Mouse (Mus musculus) ES-E14 (cell line): ENCODE results near the gene Stk40. TPM values are rescaled to one million over a fixed set of nuclear protein-coding genes. Genes with fewer than 3 reads are reported as not detected.
A peak's percentile ranks its signal among the peaks of the same experiment; 100 is the strongest.

Source experiments
- DNase-seq: peaks from one replicate; pipeline ENCODE4 v3.0.0-alpha.2; 2013; ENCODE audit warnings: low read depth, low spot score
- H3K27ac ChIP-seq: 2 replicates; pipeline ENCODE4 v1.5.1; 2012; ENCODE audit warnings: low read depth, mild to moderate bottlenecking, low read length, moderate library complexity, mixed read lengths; ENCODE audit not compliant: poor library complexity, insufficient read depth, severe bottlenecking
- H3K36me3 ChIP-seq: 2 replicates; pipeline ENCODE4 v1.6.1; 2012; ENCODE audit warnings: mild to moderate bottlenecking, low read length, moderate library complexity, mixed read lengths; ENCODE audit not compliant: control insufficient read depth, poor library complexity, insufficient read depth, severe bottlenecking
- H3K4me1 ChIP-seq, 2 experiments: fragments of 150-350 bp in 1 of 2; sonication (generic) in 1 of 2; 2 replicates each; pipeline ENCODE4 v1.6.1; 2012; ENCODE audit warnings: low read length in 2 of 2, mild to moderate bottlenecking in 1 of 2, mixed read lengths in 1 of 2; ENCODE audit not compliant: control insufficient read depth in 2 of 2, insufficient read depth in 2 of 2, poor library complexity in 1 of 2
- H3K4me3 ChIP-seq, 2 experiments: fragments of 150-350 bp in 1 of 2; sonication (generic) in 1 of 2; 2 replicates each; pipeline ENCODE4 v1.5.1; 2012; ENCODE audit warnings: low read length in 2 of 2, low read depth in 1 of 2, mild to moderate bottlenecking in 1 of 2, mixed read lengths in 1 of 2; ENCODE audit not compliant: insufficient read depth in 1 of 2, poor library complexity in 1 of 2, severe bottlenecking in 1 of 2
- H3K9ac ChIP-seq: 2 replicates; pipeline ENCODE4 v1.6.1; 2012; ENCODE audit warnings: low read depth, mild to moderate bottlenecking, low read length, mixed read lengths; ENCODE audit not compliant: poor library complexity, insufficient read depth, severe bottlenecking
- H3K9me3 ChIP-seq: fragments of 150-350 bp; sonication (generic); 2 replicates; pipeline ENCODE4 v1.6.1; 2012; ENCODE audit warnings: low read depth, mild to moderate bottlenecking, low read length; ENCODE audit not compliant: control insufficient read depth, insufficient read depth
- CHD2 ChIP-seq: IDR thresholded peaks from 2 replicates; pipeline ENCODE4 v1.6.1; 2014; ENCODE audit warnings: mild to moderate bottlenecking, low read depth, low read length, inconsistent platforms
- HCFC1 ChIP-seq: IDR thresholded peaks from 2 replicates; pipeline ENCODE4 v1.6.1; 2012; ENCODE audit warnings: low read length, inconsistent platforms, borderline replicate concordance; ENCODE audit not compliant: insufficient read depth
- MAFK ChIP-seq: IDR thresholded peaks from 2 replicates; pipeline ENCODE4 v1.6.1; 2014; ENCODE audit warnings: mild to moderate bottlenecking, low read depth, low read length, inconsistent platforms; ENCODE audit not compliant: insufficient read depth
- ZC3H11A ChIP-seq: IDR thresholded peaks from 2 replicates; pipeline ENCODE4 v1.6.1; 2012; ENCODE audit warnings: low read depth, mild to moderate bottlenecking, inconsistent platforms, low read length, borderline replicate concordance
- ZNF384 ChIP-seq: IDR thresholded peaks from 2 replicates; pipeline ENCODE4 v1.6.1; 2012; ENCODE audit warnings: low read depth, low read length, inconsistent platforms
- in situ Hi-C, 2 experiments: fragments of 600-800 bp; cut with MboI; formaldehyde crosslinking; loops; one replicate each; pipeline ENCODE4 v1.15.1; 2025; ENCODE audit warnings: low sequenced_read_pairs in 2 of 2, inconsistent platforms in 1 of 2; ENCODE audit not compliant: unreplicated experiment in 2 of 2
- total RNA-seq: library from RNA; depleted of rRNA; stranded (reverse); fragments of 300-350 nt; gene quantifications from 2 replicates; pipeline ENCODE4 v1.2.3, GENCODE M21; 2012

Stk40 gene
- total RNA-seq, 1 experiment: 20.2 TPM

DNA sequence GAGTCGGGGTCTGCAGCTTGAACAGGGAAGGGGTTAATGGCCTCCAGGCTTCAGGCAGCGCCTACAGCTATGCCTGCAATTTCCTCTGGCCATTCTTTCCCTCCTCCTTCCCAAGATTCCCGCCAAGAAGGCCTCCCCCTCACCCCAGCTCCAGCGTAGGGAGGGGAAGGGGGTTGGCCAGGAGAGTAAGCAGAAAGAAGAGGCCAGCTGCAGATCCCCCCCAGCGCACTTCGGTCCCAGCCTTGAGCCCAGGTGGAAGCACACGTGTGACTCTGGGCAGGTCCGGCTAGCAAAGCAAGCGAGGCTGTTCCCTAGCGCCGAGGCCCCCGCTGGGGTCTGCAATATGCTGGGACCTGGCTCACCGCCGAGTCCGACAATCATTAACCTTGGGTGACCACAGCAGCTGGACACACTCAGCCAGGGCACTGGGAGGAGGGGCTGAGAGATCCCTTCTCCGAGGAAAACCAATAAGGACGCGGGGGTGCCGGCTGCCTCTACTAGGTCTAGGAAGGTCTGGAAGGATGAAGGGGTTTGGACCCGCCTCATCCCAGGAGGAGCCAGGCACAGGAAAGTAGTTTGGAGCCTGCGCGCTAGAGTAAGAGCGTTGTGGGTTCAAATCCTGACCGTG, 43.9 kb downstream of the Stk40 start, which contains the start of gene Eva1b:
Eva1b (plus strand) TSS at position 212 of the 628 bp plus-strand sequence.
- Histone ChIP-seq H3K27ac (peak within 1 kb of the TSS; percentile 61), H3K9ac (peak within 1 kb of the TSS; percentile 77), H3K4me1 (peaks cover 4 to 27% of the 10 kb centered on the region in 2 experiments; a peak in 3 of 4 replicates), H3K36me3 (peaks cover 4% of the 10 kb centered on the region; the same call in 1 of the 2 replicates), H3K4me3 (peak within 1 kb of the TSS; percentile 62 to 82), H3K9me3 (no peaks in the 10 kb centered on the region)
- DNase-seq: peak; percentile 54
- no peak for TF ChIP-seq MAFK
- TF ChIP-seq ZC3H11A: no peak
- no peak for TF ChIP-seq CHD2
- no peak for TF ChIP-seq ZNF384
- no peak for TF ChIP-seq HCFC1
- in situ Hi-C loops: no loop called here

- no peak for DNase-seq
- H3K9ac ChIP-seq: peak overlapping the region; percentile 77
- H3K4me3 ChIP-seq: peak overlapping the region; percentile 62 to 82
- peak overlapping the region; percentile 61 for H3K27ac ChIP-seq
- in situ Hi-C loops: no loop called here
- no peaks in the 10 kb centered on the region for H3K9me3 ChIP-seq
- no peak for TF ChIP-seq MAFK
- no peak for TF ChIP-seq ZNF384
- no peak for TF ChIP-seq HCFC1
- no peak for TF ChIP-seq ZC3H11A
- TF ChIP-seq CHD2: no peak
- H3K36me3 ChIP-seq: peaks cover 4% of the 10 kb centered on the region; the same call in 1 of the 2 replicates
- peaks cover 4 to 27% of the 10 kb centered on the region in 2 experiments; a peak in 3 of 4 replicates for H3K4me1 ChIP-seq
Measured at GRCm38 (mm10) chr4:126148161-126148961, 44.6 kb downstream of the Stk40 start.

DNA sequence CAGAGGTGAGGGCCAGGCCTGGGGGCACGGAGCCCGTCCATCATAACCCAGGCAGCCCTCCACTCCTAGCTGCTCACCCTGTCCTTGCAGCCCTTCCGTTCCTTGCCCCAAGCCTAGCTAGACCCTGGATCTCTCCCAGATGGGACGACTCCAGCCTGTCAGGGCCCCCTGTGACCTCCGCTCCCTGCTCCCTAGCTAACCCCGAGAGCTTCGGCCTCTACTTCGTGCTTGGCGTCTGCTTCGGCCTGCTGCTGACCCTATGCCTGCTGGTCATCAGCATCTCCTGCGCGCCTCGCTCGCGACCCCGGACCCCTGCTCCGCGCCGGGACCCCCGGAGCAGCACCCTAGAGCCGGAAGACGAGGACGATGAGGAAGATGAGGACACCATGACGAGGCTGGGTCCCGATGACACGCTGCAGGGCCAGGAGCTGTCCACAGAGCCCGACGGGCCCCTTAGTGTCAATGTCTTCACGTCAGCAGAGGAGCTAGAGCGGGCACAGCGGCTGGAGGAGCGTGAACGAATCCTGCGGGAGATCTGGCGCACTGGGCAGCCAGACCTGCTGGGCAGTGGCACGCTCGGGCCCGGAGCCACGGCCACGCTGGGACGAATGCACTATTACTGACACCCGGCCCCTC, 45.4 kb downstream of the Stk40 start:
- H3K9me3 ChIP-seq: no peaks in the 10 kb centered on the region
- peaks cover 4% of the 10 kb centered on the region; the same call in 1 of the 2 replicates for H3K36me3 ChIP-seq
- DNase-seq: no peak
- H3K9ac ChIP-seq: peak overlapping the region; percentile 77
- peak overlapping the region; percentile 62 to 82 for H3K4me3 ChIP-seq
- no peak overlapping the region for H3K27ac ChIP-seq
- H3K4me1 ChIP-seq: peaks cover 4 to 27% of the 10 kb centered on the region in 2 experiments; a peak in 3 of 4 replicates
- in situ Hi-C loops: no loop called here
- TF ChIP-seq ZC3H11A (no peak), HCFC1 (no peak), ZNF384 (no peak)

DNA sequence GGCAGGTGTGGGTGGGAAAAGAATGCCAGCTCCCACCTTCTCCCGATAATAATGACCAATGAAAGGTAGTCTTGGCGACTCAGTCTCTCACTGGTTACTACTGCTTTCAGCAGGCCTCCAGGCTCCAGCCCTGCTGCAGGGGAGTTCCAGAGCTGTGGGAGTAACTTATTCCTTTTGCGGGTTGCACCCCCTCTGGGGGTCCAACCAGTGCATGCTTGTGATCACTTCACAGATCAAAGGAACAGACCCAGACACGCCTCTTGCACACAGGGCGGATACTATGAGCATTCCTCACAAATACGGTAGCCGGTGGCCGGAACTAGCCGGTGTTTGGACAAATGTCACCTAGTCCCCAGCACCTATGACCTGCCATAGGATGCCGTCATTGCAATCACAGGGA, 46.0 kb downstream of the Stk40 start:
- Histone ChIP-seq H3K4me3 (peak overlapping the region; percentile 62 to 82; a peak in 3 of 4 replicates), H3K36me3 (peaks cover 4% of the 10 kb centered on the region; the same call in 1 of the 2 replicates), H3K4me1 (peaks cover 4 to 27% of the 10 kb centered on the region in 2 experiments; a peak in 3 of 4 replicates), H3K27ac (no peak overlapping the region), H3K9ac (no peak overlapping the region), H3K9me3 (no peaks in the 10 kb centered on the region)
- DNase-seq: no peak
- in situ Hi-C loops: no loop called here
- TF ChIP-seq CHD2 (no peak), HCFC1 (no peak), ZNF384 (no peak), ZC3H11A (no peak), MAFK (no peak)
